Mouse (Mus musculus) heart, adult 18-20 months (tissue): ENCODE data around the gene Ackr2. TPM values are rescaled to one million over a fixed set of nuclear protein-coding genes. Genes with fewer than 3 reads are reported as not detected.

Experiments used
- DNase-seq, 2 experiments: peaks; one replicate each; pipeline ENCODE4 v3.0.0; 2021 to 2022; ENCODE audit warnings: mixed read lengths in 1 of 2
- total RNA-seq, 2 experiments: library from RNA; stranded (reverse); gene quantifications; 2 replicates each; pipeline ENCODE4 v1.2.3; 2021

The Ackr2 gene
- total RNA-seq, 2 experiments from 2014 or later, result 1.2 to 1.4 TPM

GRCm38 (mm10) chr9:121891301-121891700 lies 6.9 kb upstream of the Ackr2 start:
- peak; percentile 42 to 48 for DNase-seq

GRCm38 (mm10) chr9:121892057-121892687 lies 6.0 kb upstream of the Ackr2 start:
- DNase-seq, result no peak

GRCm38 (mm10) chr9:121894447-121894846 lies 3.7 kb upstream of the Ackr2 start:
- DNase-seq, result peak; percentile 34 to 42

- peak; percentile 34 to 61 for DNase-seq
Measured at GRCm38 (mm10) chr9:121895392-121895993, 2.7 kb upstream of the Ackr2 start.

- no peak for DNase-seq
Measured at GRCm38 (mm10) chr9:121896820-121897219, 1.3 kb upstream of the Ackr2 start.

- DNase-seq, result no peak
Measured at GRCm38 (mm10) chr9:121899306-121899705, 1.2 kb downstream of the Ackr2 start.

- no peak for DNase-seq
Measured at GRCm38 (mm10) chr9:121900282-121900855, 2.2 kb downstream of the Ackr2 start.

GRCm38 (mm10) chr9:121901710-121902700 lies 3.9 kb downstream of the Ackr2 start:
- no peak for DNase-seq

GRCm38 (mm10) chr9:121903476-121904305 lies 5.5 kb downstream of the Ackr2 start:
- peak in 1 of 2 experiments; percentile 68 for DNase-seq

- DNase-seq, result no peak
Measured at GRCm38 (mm10) chr9:121904319-121904718, 6.2 kb downstream of the Ackr2 start.

GRCm38 (mm10) chr9:121904946-121905345 lies 6.8 kb downstream of the Ackr2 start:
- DNase-seq, result no peak

- DNase-seq, result no peak
Measured at GRCm38 (mm10) chr9:121905556-121906185, 7.5 kb downstream of the Ackr2 start.

- DNase-seq, result no peak
Measured at GRCm38 (mm10) chr9:121906456-121906855, 8.3 kb downstream of the Ackr2 start.

GRCm38 (mm10) chr9:121907356-121908070 lies 9.4 kb downstream of the Ackr2 start:
- no peak for DNase-seq

GRCm38 (mm10) chr9:121908321-121908720 lies 10.2 kb downstream of the Ackr2 start:
- no peak for DNase-seq

- no peak for DNase-seq
Measured at GRCm38 (mm10) chr9:121909635-121910034, 11.5 kb downstream of the Ackr2 start.

- no peak for DNase-seq
Measured at GRCm38 (mm10) chr9:121911196-121911595, 13.0 kb downstream of the Ackr2 start.

- no peak for DNase-seq
Measured at GRCm38 (mm10) chr9:121912786-121913185, 14.6 kb downstream of the Ackr2 start.

- DNase-seq, result no peak
Measured at GRCm38 (mm10) chr9:121914226-121914757, 16.1 kb downstream of the Ackr2 start.

- DNase-seq, result no peak
Measured at GRCm38 (mm10) chr9:121915056-121915455, 16.9 kb downstream of the Ackr2 start.
